Mouse (Mus musculus): ENCODE data around the gene Tarbp2. TPM values are rescaled to one million over a fixed set of nuclear protein-coding genes. Genes with fewer than 3 reads are reported as not detected.

The Tarbp2 gene
- total and polyA plus RNA-seq, 3 experiments, result 62.2 to 105 (median 75.6) TPM

DNA sequence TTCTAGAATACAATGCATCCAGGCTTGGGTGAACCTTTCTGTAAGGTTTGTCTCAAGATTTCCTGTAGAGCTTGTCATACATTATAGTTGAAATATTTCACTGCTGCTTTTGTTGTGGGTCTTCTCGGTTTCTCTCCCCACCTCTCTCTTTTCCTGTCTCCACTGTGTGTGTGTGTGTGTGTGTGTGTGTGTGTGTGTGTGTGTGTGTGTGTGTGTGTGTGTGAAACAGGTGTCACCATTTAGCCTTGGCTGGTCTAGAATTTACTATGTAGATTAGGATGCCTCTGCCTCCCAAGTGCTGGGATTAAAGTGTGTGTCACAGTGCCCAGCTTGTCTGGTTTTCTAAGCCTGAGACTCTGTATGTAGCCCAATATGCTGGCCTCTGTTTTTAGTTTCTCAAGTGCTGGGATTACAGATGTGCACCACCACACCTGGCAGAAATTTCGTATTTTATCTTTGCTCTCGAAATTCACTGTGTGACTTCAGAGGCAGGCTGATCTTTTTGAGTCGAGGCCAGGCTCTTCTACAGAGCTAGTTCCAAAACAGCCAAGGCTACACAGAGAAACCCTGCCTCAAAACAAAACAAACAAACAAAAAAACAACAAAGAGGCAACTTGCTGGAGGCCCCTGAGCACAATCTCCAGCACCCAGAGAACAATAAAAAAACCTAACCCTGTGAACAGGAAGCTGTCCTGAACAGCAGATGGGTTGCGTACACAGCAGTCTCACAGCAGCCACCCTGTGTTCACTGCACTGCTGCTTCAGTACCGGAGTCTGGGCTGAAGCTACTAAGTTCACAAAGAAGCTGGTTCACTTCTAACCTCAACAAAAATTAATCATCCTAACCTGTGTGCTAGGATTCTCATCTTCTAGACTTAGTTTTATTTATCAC is 8.4 kb downstream of the Tarbp2 start:
- Histone ChIP-seq H3K27ac (ENCODE audit: insufficient read depth, low read depth) (no peak overlapping the region), H3K4me1 (ENCODE audit: control insufficient read depth in 1 of 2, insufficient read depth in 2 of 2) (peaks cover 0 to 12% of the 10 kb centered on the region in 2 experiments; a peak in 2 of 4 replicates), H3K27me3 (replicated peaks) (no peaks in the 10 kb centered on the region), H3K9me3 (replicated peaks; ENCODE audit: low read length) (no peaks in the 10 kb centered on the region), H3K4me3 (replicated peaks in 1 of 3; ENCODE audit: low read depth in 2 of 3, low read length in 2 of 3, poor library complexity in 1 of 3) (no peak overlapping the region), H3K9ac (ENCODE audit: insufficient read depth, low read depth) (no peak overlapping the region), H3K36me3 (replicated peaks in 1 of 2; ENCODE audit: control insufficient read depth in 1 of 2, insufficient read depth in 1 of 2, low read length in 1 of 2) (peaks cover 45 to 90% of the 10 kb centered on the region in 2 experiments), H3K4me2 (ENCODE audit: insufficient read depth, low read depth, poor library complexity, severe bottlenecking) (no peak overlapping the region), H3K79me2 (replicated peaks; ENCODE audit: control insufficient read depth, extremely low read depth, insufficient read depth, poor library complexity, severe bottlenecking) (no peaks in the 10 kb centered on the region)
- DNase-seq (ENCODE audit: extremely low read depth), result no peak
- dilution Hi-C loops (cut with MboI; ENCODE audit: extremely low pct_ligation_motif_present, extremely low pct_unique_long_range_greater_than_20kb, low sequenced_read_pairs) (no loop called here), in situ Hi-C loops (cut with MboI; ENCODE audit: low pct_ligation_motif_present, low pct_unique_long_range_greater_than_20kb, low sequenced_read_pairs) (no loop called here)
- TF ChIP-seq CTCF (conservative IDR thresholded peaks at IDR 0.05 in 1 of 2, IDR thresholded peaks at IDR 0.05 in 1 of 2; ENCODE audit: low read depth in 2 of 2, low read length in 2 of 2) (no peak), BHLHE40 (IDR thresholded peaks at IDR 0.05; ENCODE audit: low read depth, low read length) (no peak), MXI1 (IDR thresholded peaks at IDR 0.05; ENCODE audit: low read depth, low read length) (no peak), POLR2A (IDR thresholded peaks at IDR 0.05; ENCODE audit: low read depth, low read length) (no peak), ZKSCAN1 (IDR thresholded peaks at IDR 0.05; ENCODE audit: borderline replicate concordance, low read depth, low read length) (no peak), ZC3H11A (IDR thresholded peaks at IDR 0.05; ENCODE audit: low read depth, low read length) (no peak), JUN (IDR thresholded peaks at IDR 0.05; ENCODE audit: insufficient read depth, low read depth, low read length) (no peak), CHD1 (IDR thresholded peaks at IDR 0.05; ENCODE audit: low read depth, low read length) (no peak), MAX (IDR thresholded peaks at IDR 0.05; ENCODE audit: low read length) (no peak), MYC (IDR thresholded peaks at IDR 0.05; ENCODE audit: low read depth, low read length) (no peak), ELF1 (IDR thresholded peaks at IDR 0.05; ENCODE audit: low read depth, low read length) (no peak), RCOR1 (conservative IDR thresholded peaks at IDR 0.05; ENCODE audit: low read depth, low read length) (no peak), TBP (conservative IDR thresholded peaks at IDR 0.05; ENCODE audit: low read depth, low read length) (no peak), SMC3 (IDR thresholded peaks at IDR 0.05; ENCODE audit: low read depth, low read length) (no peak), NRF1 (IDR thresholded peaks at IDR 0.05; ENCODE audit: low read depth, low read length) (no peak), MAFK (IDR thresholded peaks at IDR 0.05; ENCODE audit: insufficient replicate concordance, low read length) (no peak), HCFC1 (IDR thresholded peaks at IDR 0.05; ENCODE audit: low read depth, low read length) (no peak), RAD21 (IDR thresholded peaks at IDR 0.05; ENCODE audit: low read depth, low read length) (no peak), SIN3A (IDR thresholded peaks at IDR 0.05; ENCODE audit: low read length) (no peak), JUND (conservative IDR thresholded peaks at IDR 0.05; ENCODE audit: low read depth, low read length) (no peak)

DNA sequence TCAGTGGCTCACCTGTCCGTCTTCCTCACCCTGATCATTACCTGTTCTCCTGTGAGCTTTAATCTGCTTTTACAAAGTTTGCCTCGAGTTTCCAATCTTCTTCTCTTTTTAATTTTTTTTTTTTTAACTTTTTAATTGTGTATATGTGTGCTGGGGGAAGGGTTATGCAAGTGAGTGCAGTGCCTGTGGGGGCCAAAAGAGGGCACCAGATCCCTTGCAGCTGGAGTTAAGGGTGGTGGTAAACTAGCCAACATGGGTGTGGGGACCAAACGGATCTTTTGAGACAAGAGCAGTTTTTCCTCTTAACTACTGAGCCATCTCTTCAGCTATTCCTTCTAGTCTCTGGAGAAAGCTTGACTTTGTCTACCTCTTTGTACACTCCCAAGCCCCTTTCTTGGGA is 9.9 kb downstream of the Tarbp2 start:
- peaks cover 36 to 90% of the 10 kb centered on the region in 2 experiments for H3K36me3 ChIP-seq (replicated peaks in 1 of 2; ENCODE audit: control insufficient read depth in 1 of 2, insufficient read depth in 1 of 2, low read length in 1 of 2)

More for the DNA sequence above, 9.9 kb downstream of the Tarbp2 start:
- Histone ChIP-seq H3K4me1 (ENCODE audit: control insufficient read depth in 1 of 2, insufficient read depth in 2 of 2) (peaks cover 0 to 12% of the 10 kb centered on the region in 2 experiments; a peak in 2 of 4 replicates), H3K9me3 (replicated peaks; ENCODE audit: low read length) (no peaks in the 10 kb centered on the region), H3K79me2 (replicated peaks; ENCODE audit: control insufficient read depth, extremely low read depth, insufficient read depth, poor library complexity, severe bottlenecking) (no peaks in the 10 kb centered on the region), H3K4me2 (ENCODE audit: insufficient read depth, low read depth, poor library complexity, severe bottlenecking) (no peak overlapping the region), H3K27ac (ENCODE audit: insufficient read depth, low read depth) (no peak overlapping the region), H3K9ac (ENCODE audit: insufficient read depth, low read depth) (no peak overlapping the region), H3K4me3 (replicated peaks in 1 of 3; ENCODE audit: low read depth in 2 of 3, low read length in 2 of 3, poor library complexity in 1 of 3) (no peak overlapping the region), H3K27me3 (replicated peaks) (no peaks in the 10 kb centered on the region)
- DNase-seq (ENCODE audit: extremely low read depth), result no peak
- dilution Hi-C loops (cut with MboI; ENCODE audit: extremely low pct_ligation_motif_present, extremely low pct_unique_long_range_greater_than_20kb, low sequenced_read_pairs) (no loop called here), in situ Hi-C loops (cut with MboI; ENCODE audit: low pct_ligation_motif_present, low pct_unique_long_range_greater_than_20kb, low sequenced_read_pairs) (no loop called here)
- no peak for TF ChIP-seq MXI1 (IDR thresholded peaks at IDR 0.05; ENCODE audit: low read depth, low read length)
- TF ChIP-seq RAD21 (IDR thresholded peaks at IDR 0.05; ENCODE audit: low read depth, low read length), result peak; percentile 45
- peak; percentile 13 for TF ChIP-seq SMC3 (IDR thresholded peaks at IDR 0.05; ENCODE audit: low read depth, low read length)
- TF ChIP-seq TBP (conservative IDR thresholded peaks at IDR 0.05; ENCODE audit: low read depth, low read length), result no peak
- TF ChIP-seq POLR2AphosphoS2 (IDR thresholded peaks at IDR 0.05; ENCODE audit: low read depth, low read length), result no peak
- TF ChIP-seq CTCF (conservative IDR thresholded peaks at IDR 0.05 in 1 of 2, IDR thresholded peaks at IDR 0.05 in 1 of 2; ENCODE audit: low read depth in 2 of 2, low read length in 2 of 2), result peak; percentile 32 to 60; a peak in 3 of 4 replicates

Measured in CH12.LX (cell line).